Mouse (Mus musculus): ENCODE measurements at regions not wholly inside any gene's neighbourhood (a gene's known extent, or its start where the extent isn't known, plus 50 kb on each side); places are given as distances from the start of the nearest gene placed in this dataset.

DNA sequence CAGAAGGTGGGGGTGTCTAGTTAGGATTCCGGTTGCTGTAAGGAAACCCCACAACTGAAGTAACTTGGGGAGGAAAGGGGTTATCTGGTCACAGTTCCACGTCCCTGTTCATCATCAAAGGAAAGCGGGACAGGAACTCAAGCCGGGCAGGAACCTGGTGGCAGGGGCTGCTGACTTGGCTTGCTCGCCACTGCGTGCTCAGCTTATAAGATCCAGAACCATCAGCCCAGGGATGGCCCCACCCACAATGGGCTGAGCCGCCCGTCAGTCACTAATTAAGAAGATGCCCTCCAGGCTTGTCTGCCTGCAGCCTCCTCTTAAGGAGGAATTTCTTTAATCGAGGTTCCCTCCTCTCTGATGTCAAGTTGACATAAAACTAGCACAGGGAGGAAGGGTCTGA lies 275.1 kb upstream of the Jarid2 start:
- ATAC-seq (ENCODE audit: insufficient read depth, low read depth): no peak
- Histone ChIP-seq H3K9ac (replicated peaks; ENCODE audit: low read depth, low read length) (no peak overlapping the region), H3K4me3 (ENCODE audit: low read depth, low read length) (no peak overlapping the region), H3K4me1 (ENCODE audit: control insufficient read depth, insufficient read depth) (0 out of 2 replicates have a peak, but pooled peaks cover 4% of the 10 kb centered on the region), H3K4me2 (ENCODE audit: low read depth, low read length) (no peak overlapping the region), H3K27me3 (ENCODE audit: control insufficient read depth, insufficient read depth, low read length) (no peaks in the 10 kb centered on the region), H3K9me3 (replicated peaks; ENCODE audit: control insufficient read depth, low read length) (no peaks in the 10 kb centered on the region), H3K36me3 (replicated peaks; ENCODE audit: control insufficient read depth, insufficient read depth, low read length) (no peaks in the 10 kb centered on the region), H3K27ac (ENCODE audit: low read depth) (no peak overlapping the region)
- no peak for DNase-seq (ENCODE audit: low spot score)
- WGBS: 44% methylated on average over 9 of the region's 9 CpGs
- TF ChIP-seq EP300 (IDR thresholded peaks at IDR 0.05; ENCODE audit: low read depth): no peak
- no peak for TF ChIP-seq CTCF (IDR thresholded peaks at IDR 0.05; ENCODE audit: low read depth)

DNA sequence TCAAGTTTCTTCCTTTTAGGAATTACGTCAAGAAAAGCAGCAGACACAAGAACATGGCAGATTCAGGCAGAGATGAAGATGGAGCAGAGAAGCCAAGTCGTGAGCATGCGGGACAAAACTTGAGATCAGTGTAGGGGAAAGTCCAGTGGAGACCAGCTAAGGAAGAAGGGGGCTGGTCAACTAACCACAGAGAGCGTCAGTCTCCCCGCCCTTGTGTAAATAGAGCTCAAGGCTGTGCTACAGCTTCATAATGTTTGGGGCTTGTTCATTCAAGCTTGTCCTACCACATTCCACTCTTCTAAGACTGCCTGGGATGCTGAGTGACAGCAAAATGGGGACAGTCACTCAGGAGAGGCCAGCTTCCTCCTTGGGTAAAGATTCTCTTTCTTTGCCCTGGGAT lies 274.1 kb upstream of the Jarid2 start:
- no peaks in the 10 kb centered on the region for H3K9me3 ChIP-seq (replicated peaks; ENCODE audit: control insufficient read depth, low read length)
- H3K4me2 ChIP-seq (ENCODE audit: low read depth, low read length): no peak overlapping the region
- no peak for DNase-seq (ENCODE audit: low spot score)
- no peak for TF ChIP-seq CTCF (IDR thresholded peaks at IDR 0.05; ENCODE audit: low read depth)
- no peak for TF ChIP-seq EP300 (IDR thresholded peaks at IDR 0.05; ENCODE audit: low read depth)
- no peaks in the 10 kb centered on the region for H3K27me3 ChIP-seq (ENCODE audit: control insufficient read depth, insufficient read depth, low read length)
- no peak overlapping the region for H3K9ac ChIP-seq (replicated peaks; ENCODE audit: low read depth, low read length)
- 0 out of 2 replicates have a peak, but pooled peaks cover 4% of the 10 kb centered on the region for H3K4me1 ChIP-seq (ENCODE audit: control insufficient read depth, insufficient read depth)
- WGBS: 83% methylated on average over 5 of the region's 5 CpGs
- no peak for ATAC-seq (ENCODE audit: insufficient read depth, low read depth)
- H3K27ac ChIP-seq (ENCODE audit: low read depth): no peak overlapping the region
- no peak overlapping the region for H3K4me3 ChIP-seq (ENCODE audit: low read depth, low read length)
- no peaks in the 10 kb centered on the region for H3K36me3 ChIP-seq (replicated peaks; ENCODE audit: control insufficient read depth, insufficient read depth, low read length)

DNA sequence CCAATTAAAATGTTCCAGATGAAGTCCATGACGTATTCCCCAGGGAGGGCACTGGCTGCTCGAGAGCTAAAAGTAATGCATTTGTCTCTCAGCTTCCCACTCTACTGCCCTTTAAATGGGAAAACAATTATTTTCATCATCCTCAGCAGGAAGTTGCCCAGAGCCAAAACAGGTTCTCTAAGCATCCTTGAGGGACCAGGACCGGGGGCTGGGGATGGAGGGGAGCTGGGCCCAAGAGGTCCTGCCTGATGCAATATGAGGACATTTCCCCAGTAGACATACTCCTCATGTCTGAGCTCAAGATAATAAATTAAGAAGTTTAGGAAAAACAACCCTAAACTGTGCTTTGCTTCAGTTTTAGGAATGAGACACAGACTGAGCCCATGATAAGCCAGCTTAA lies 270.5 kb upstream of the Jarid2 start:
- H3K27me3 ChIP-seq (ENCODE audit: control insufficient read depth, insufficient read depth, low read length): no peaks in the 10 kb centered on the region
- H3K4me1 ChIP-seq (ENCODE audit: control insufficient read depth, insufficient read depth): no peaks in the 10 kb centered on the region
- no peaks in the 10 kb centered on the region for H3K36me3 ChIP-seq (replicated peaks; ENCODE audit: control insufficient read depth, insufficient read depth, low read length)
- 60% methylated on average over 3 of the region's 3 CpGs for WGBS
- no peak overlapping the region for H3K9ac ChIP-seq (replicated peaks; ENCODE audit: low read depth, low read length)
- 0 out of 2 replicates have a peak, but pooled peaks cover 4% of the 10 kb centered on the region for H3K9me3 ChIP-seq (replicated peaks; ENCODE audit: control insufficient read depth, low read length)
- H3K27ac ChIP-seq (ENCODE audit: low read depth): no peak overlapping the region
- H3K4me2 ChIP-seq (ENCODE audit: low read depth, low read length): no peak overlapping the region
- H3K4me3 ChIP-seq (ENCODE audit: low read depth, low read length): no peak overlapping the region
- ATAC-seq (ENCODE audit: insufficient read depth, low read depth) (no peak), DNase-seq (ENCODE audit: low spot score) (no peak)
- TF ChIP-seq EP300 (IDR thresholded peaks at IDR 0.05; ENCODE audit: low read depth) (no peak), CTCF (IDR thresholded peaks at IDR 0.05; ENCODE audit: low read depth) (no peak)

DNA sequence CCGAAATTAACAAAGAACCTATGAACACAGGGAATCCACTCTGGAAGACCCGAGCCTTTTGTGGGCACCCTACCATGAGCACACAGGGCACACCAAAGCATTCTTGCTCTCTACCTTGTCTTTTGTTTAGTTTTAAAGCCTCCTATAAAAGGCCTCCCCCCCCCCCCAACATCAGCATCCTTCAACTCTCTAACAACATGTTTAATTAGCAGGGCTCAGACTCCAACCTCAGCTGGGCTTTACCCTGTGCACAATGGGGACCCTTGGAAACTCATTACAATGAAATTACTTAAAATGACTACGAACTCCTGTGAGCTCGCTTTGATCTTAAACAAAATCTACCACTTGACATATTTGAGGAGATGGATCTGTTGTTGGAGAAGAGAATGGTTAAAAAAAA lies 270.1 kb upstream of the Jarid2 start:
- TF ChIP-seq EP300 (IDR thresholded peaks at IDR 0.05; ENCODE audit: low read depth) (no peak), CTCF (IDR thresholded peaks at IDR 0.05; ENCODE audit: low read depth) (no peak)
- Histone ChIP-seq H3K4me3 (ENCODE audit: low read depth, low read length) (no peak overlapping the region), H3K9me3 (replicated peaks; ENCODE audit: control insufficient read depth, low read length) (0 out of 2 replicates have a peak, but pooled peaks cover 4% of the 10 kb centered on the region), H3K27me3 (ENCODE audit: control insufficient read depth, insufficient read depth, low read length) (no peaks in the 10 kb centered on the region), H3K36me3 (replicated peaks; ENCODE audit: control insufficient read depth, insufficient read depth, low read length) (no peaks in the 10 kb centered on the region), H3K9ac (replicated peaks; ENCODE audit: low read depth, low read length) (no peak overlapping the region), H3K4me1 (ENCODE audit: control insufficient read depth, insufficient read depth) (no peaks in the 10 kb centered on the region), H3K27ac (ENCODE audit: low read depth) (no peak overlapping the region), H3K4me2 (ENCODE audit: low read depth, low read length) (no peak overlapping the region)
- DNase-seq (ENCODE audit: low spot score) (no peak), ATAC-seq (ENCODE audit: insufficient read depth, low read depth) (no peak)
- WGBS: 85% methylated on average over 4 of the region's 4 CpGs

DNA sequence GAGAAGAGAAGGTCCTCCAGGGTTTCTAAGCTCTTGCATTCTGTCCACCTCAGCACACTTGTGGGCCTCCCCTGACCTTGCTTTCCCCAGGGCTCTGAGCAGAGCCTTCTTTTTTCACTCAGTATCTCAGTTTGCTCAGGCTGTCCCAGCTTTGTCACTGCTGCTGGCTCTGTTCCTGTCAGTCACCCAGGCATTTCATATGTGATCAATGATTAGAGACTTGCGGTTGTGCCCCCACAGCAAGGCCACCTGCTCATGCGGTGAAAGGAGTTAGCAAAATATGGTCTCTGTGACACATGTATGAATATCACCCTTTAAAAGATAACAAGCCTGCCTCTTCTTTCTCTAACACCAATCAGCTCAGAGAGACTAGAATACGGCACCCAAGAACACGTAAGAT lies 265.6 kb upstream of the Jarid2 start:
- H3K27me3 ChIP-seq (ENCODE audit: control insufficient read depth, insufficient read depth, low read length): no peaks in the 10 kb centered on the region
- H3K9me3 ChIP-seq (replicated peaks; ENCODE audit: control insufficient read depth, low read length): 0 out of 2 replicates have a peak, but pooled peaks cover 4% of the 10 kb centered on the region
- H3K4me1 ChIP-seq (ENCODE audit: control insufficient read depth, insufficient read depth): 0 out of 2 replicates have a peak, but pooled peaks cover 3% of the 10 kb centered on the region
- H3K9ac ChIP-seq (replicated peaks; ENCODE audit: low read depth, low read length): no peak overlapping the region
- TF ChIP-seq CTCF (IDR thresholded peaks at IDR 0.05; ENCODE audit: low read depth) (no peak), EP300 (IDR thresholded peaks at IDR 0.05; ENCODE audit: low read depth) (no peak)
- no peak overlapping the region for H3K4me3 ChIP-seq (ENCODE audit: low read depth, low read length)
- WGBS: 95% methylated on average over 4 of the region's 4 CpGs
- H3K36me3 ChIP-seq (replicated peaks; ENCODE audit: control insufficient read depth, insufficient read depth, low read length): no peaks in the 10 kb centered on the region
- no peak for ATAC-seq (ENCODE audit: insufficient read depth, low read depth)
- no peak overlapping the region for H3K4me2 ChIP-seq (ENCODE audit: low read depth, low read length)
- no peak for DNase-seq (ENCODE audit: low spot score)
- no peak overlapping the region for H3K27ac ChIP-seq (ENCODE audit: low read depth)

DNA sequence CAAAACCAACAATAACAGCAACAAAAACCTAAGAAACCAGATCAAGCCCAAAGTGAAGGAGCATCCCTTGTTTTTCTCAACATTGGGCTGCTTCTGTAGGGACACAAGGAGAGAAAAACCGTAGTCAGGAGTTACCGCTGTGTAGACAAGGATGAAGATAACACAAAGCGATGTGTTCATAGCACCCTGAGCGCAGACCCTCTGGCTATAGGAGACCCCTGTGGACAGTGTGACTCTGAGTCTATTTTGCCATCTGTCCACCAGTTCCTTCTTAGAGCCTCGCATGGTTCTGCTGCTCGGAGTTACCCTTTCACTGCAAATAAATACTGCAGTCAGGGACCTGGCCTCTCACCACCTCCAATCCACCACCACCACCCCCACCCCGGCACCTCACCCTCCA lies 263.7 kb upstream of the Jarid2 start:
- Histone ChIP-seq H3K9me3 (replicated peaks; ENCODE audit: control insufficient read depth, low read length) (0 out of 2 replicates have a peak, but pooled peaks cover 4% of the 10 kb centered on the region), H3K4me3 (ENCODE audit: low read depth, low read length) (no peak overlapping the region), H3K9ac (replicated peaks; ENCODE audit: low read depth, low read length) (no peak overlapping the region), H3K4me1 (ENCODE audit: control insufficient read depth, insufficient read depth) (0 out of 2 replicates have a peak, but pooled peaks cover 3% of the 10 kb centered on the region), H3K27me3 (ENCODE audit: control insufficient read depth, insufficient read depth, low read length) (no peaks in the 10 kb centered on the region), H3K4me2 (ENCODE audit: low read depth, low read length) (no peak overlapping the region), H3K36me3 (replicated peaks; ENCODE audit: control insufficient read depth, insufficient read depth, low read length) (no peaks in the 10 kb centered on the region), H3K27ac (ENCODE audit: low read depth) (no peak overlapping the region)
- WGBS: 54% methylated on average over 7 of the region's 7 CpGs
- DNase-seq (ENCODE audit: low spot score): no peak
- TF ChIP-seq CTCF (IDR thresholded peaks at IDR 0.05; ENCODE audit: low read depth) (no peak), EP300 (IDR thresholded peaks at IDR 0.05; ENCODE audit: low read depth) (no peak)
- ATAC-seq (ENCODE audit: insufficient read depth, low read depth): no peak

Data from heart, postnatal 0 days (tissue).